Mouse (Mus musculus) pancreas, adult 10 weeks (tissue): ENCODE results near the gene Mapkbp1. TPM values are rescaled to one million over a fixed set of nuclear protein-coding genes. Genes with fewer than 3 reads are reported as not detected.

Source experiments
- polyA plus RNA-seq: library from polyadenylated mRNA; stranded (reverse); fragments of 350-450 nt; fragmentation: Illumina TruSeq; extraction: RNeasy Lipid Tissue Mini Kit (QIAGEN cat#74804); gene quantifications from one replicate; pipeline ENCODE4 v1.2.3, GENCODE M21; 2015; ENCODE audit warnings: low read depth, low replicate concordance; ENCODE audit not compliant: insufficient read depth

Mapkbp1 gene
- 2.0 TPM for polyA plus RNA-seq

DNA sequence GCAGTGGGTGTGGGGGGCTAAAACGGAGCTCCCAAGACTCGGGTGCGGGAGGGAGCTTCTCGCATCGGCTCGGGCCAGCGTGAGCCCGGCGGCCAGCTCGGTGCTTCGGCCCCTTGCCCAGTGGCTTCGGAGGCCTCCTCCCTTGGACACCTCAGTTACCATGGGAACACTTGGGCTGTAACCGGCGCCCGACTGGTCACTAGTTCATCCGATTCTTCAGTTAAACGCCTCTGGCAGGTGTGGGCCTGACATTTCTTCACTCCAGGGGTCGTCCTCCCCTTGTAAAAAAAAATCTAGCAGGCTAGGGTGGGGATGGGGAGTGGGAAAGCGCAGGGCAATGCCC is at the start of gene Mapkbp1:
Gene Mapkbp1 (plus strand): TSS at position 163 of the 343 bp plus-strand sequence.

GRCm38 (mm10) chr2:120026984-120027949 is 54.8 kb downstream of the Mapkbp1 start, which contains the start of the genes Jmjd7 and Gm28042:
Gene Jmjd7, plus strand, starts transcription at chr2:120027483.
Gene Gm28042, plus strand, starts transcription at chr2:120027493.

GRCm38 (mm10) chr2:120032726-120033467 is 60.4 kb downstream of the Mapkbp1 start, which contains the start of gene Pla2g4b:
Gene Pla2g4b, plus strand, starts transcription at chr2:120033417.

Other genes with a start within 250 kb of the Mapkbp1 start
- gene Itpka, start 230.4 kb upstream of the Mapkbp1 start, polyA plus RNA-seq = 0.76 TPM
- gene Ltk, start 212.3 kb upstream of the Mapkbp1 start, polyA plus RNA-seq = 2.2 TPM
- 3.6 TPM for gene Rpap1, start 185.2 kb upstream of the Mapkbp1 start, polyA plus RNA-seq
- 1.5 TPM for gene Tyro3, start 175.0 kb upstream of the Mapkbp1 start, polyA plus RNA-seq
- 5.8 TPM for gene Mga, start 75.5 kb upstream of the Mapkbp1 start, polyA plus RNA-seq
- gene Jmjd7, start 54.8 kb downstream of the Mapkbp1 start, polyA plus RNA-seq = 1.7 TPM
- 1.5 TPM for gene Gm28042, start 54.8 kb downstream of the Mapkbp1 start, polyA plus RNA-seq
- gene Pla2g4b, start 60.7 kb downstream of the Mapkbp1 start, polyA plus RNA-seq = 0.22 TPM
- gene Ehd4, start 181.9 kb downstream of the Mapkbp1 start, polyA plus RNA-seq = 25.8 TPM